Mouse (Mus musculus): Measurements from ENCODE around the gene Ube2q2.

DNA sequence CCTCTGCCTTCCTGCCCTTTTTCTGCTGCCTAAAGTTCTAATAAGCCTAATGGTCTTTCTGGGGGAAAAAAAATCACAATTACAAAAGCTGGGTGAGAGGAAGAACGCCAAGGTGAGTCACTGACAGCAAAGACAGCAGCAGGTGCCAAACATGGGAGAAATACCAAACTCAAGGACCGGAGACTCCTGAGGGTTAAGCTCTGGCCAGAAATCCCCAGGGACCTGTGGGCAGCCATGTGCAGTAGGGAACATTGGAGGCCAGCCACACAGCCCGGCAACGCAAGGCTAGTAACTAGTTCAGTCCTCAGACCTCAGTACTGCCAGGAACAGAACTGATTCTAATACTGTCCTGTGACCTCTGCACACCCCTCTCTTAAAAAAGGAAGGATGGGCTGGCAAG is 79.5 kb downstream of the Ube2q2 start:
- TF ChIP-seq POLR2A (IDR thresholded peaks at IDR 0.05; ENCODE audit: insufficient read depth, low read depth, low read length) (no peak), CTCF (IDR thresholded peaks at IDR 0.05; ENCODE audit: insufficient read depth, low read depth, low read length) (no peak)

All from olfactory bulb, adult 2 months (tissue).